12 mouse cellular contexts compared by ENCODE assay signal in the genomic region with DNA sequence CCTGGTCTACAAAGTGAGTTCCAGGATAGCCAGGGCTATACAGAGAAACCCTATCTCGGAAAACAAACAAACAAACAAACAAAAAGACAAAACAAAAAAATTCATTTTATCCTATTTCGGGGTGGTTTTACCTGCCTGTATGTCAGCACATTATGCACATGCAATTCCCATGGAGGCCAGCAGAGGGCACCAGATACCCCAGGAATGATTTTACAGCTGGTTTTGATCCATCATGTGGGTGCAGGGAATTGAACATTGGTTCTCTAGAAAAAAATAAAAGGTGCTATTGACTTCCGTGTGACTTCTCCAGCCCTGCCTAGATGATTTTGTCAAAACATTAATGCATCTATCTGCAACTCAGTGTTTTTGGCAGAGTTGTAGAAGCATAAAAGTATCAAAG.
DNase-seq lines count a peak whose midpoint lies in the region; ATAC-seq and TF ChIP-seq lines count a peak whose summit lies in the region.
"Had no signal": no experiment of that assay in that cellular context is flagged by ENCODE, and none has a peak within 500 bp of the region (broad histone marks: within the 10 kb centered on the region; RNA-seq: fewer than 3 reads in every experiment).

No protein-coding gene starts in this region.

- peaks cover 9% of the 10 kb centered on the region for H3K4me1 ChIP-seq in heart, postnatal 0 days (ENCODE audit: control insufficient read depth, insufficient read depth)
- H3K4me1 ChIP-seq in midbrain, postnatal 0 days (ENCODE audit: insufficient read depth, low read length) = 0 out of 2 replicates have a peak, but pooled peaks cover 4% of the 10 kb centered on the region
- no peaks in the 10 kb centered on the region for H3K4me1 ChIP-seq in midbrain, embryonic 15.5 days
- no peaks in the 10 kb centered on the region for H3K4me1 ChIP-seq in bone marrow, adult 2 months (ENCODE audit: control insufficient read depth, insufficient read depth, low read length)
- 0 out of 2 replicates have a peak, but pooled peaks cover 7% of the 10 kb centered on the region for H3K4me1 ChIP-seq in forebrain, embryonic 15.5 days

- 98% methylated on average over 3 of the region's 3 CpGs for WGBS in heart, postnatal 0 days
- WGBS in midbrain, postnatal 0 days = 99% methylated on average over 3 of the region's 3 CpGs
- 95% methylated on average over 3 of the region's 3 CpGs for WGBS in midbrain, embryonic 15.5 days
- 76% methylated on average over 3 of the region's 3 CpGs for WGBS in bone marrow, adult 2 months
- WGBS in forebrain, embryonic 15.5 days = 94% methylated on average over 3 of the region's 3 CpGs

- no peak for DNase-seq in heart, postnatal 0 days (ENCODE audit: low spot score)
- DNase-seq in heart, postnatal 36 days = no peak
- no peak for DNase-seq in midbrain, postnatal 0 days (ENCODE audit: low spot score)
- DNase-seq in thymus, postnatal 0 days (ENCODE audit: low spot score) = peak; percentile 3
- no peak for DNase-seq in embryo, embryonic 11 days
- DNase-seq: cerebellum, adult 11-12 months; retina, postnatal 1 day had no signal

- H3K27me3 ChIP-seq in heart, postnatal 0 days (ENCODE audit: control insufficient read depth, insufficient read depth, low read length) = no peaks in the 10 kb centered on the region
- H3K27me3 ChIP-seq in midbrain, postnatal 0 days (ENCODE audit: insufficient read depth, low read length) = no peaks in the 10 kb centered on the region
- H3K27me3 ChIP-seq in midbrain, embryonic 15.5 days (replicated peaks) = no peaks in the 10 kb centered on the region
- H3K27me3 ChIP-seq in forebrain, embryonic 15.5 days = no peaks in the 10 kb centered on the region
- H3K27me3 ChIP-seq: lung, embryonic 15.5 days had no signal

- no peaks in the 10 kb centered on the region for H3K9me3 ChIP-seq in heart, postnatal 0 days (replicated peaks; ENCODE audit: control insufficient read depth, low read length)
- no peaks in the 10 kb centered on the region for H3K9me3 ChIP-seq in midbrain, postnatal 0 days (ENCODE audit: low read length)
- no peaks in the 10 kb centered on the region for H3K9me3 ChIP-seq in midbrain, embryonic 15.5 days
- H3K9me3 ChIP-seq in forebrain, embryonic 15.5 days = no peaks in the 10 kb centered on the region
- H3K9me3 ChIP-seq: lung, embryonic 15.5 days had no signal

- no peak overlapping the region for H3K27ac ChIP-seq in heart, postnatal 0 days (ENCODE audit: low read depth)
- no peak overlapping the region for H3K27ac ChIP-seq in midbrain, postnatal 0 days (ENCODE audit: low read depth, low read length)
- H3K27ac ChIP-seq in midbrain, embryonic 15.5 days = no peak overlapping the region
- no peak overlapping the region for H3K27ac ChIP-seq in bone marrow, adult 2 months (ENCODE audit: control insufficient read depth, insufficient read depth, low read depth, low read length, poor library complexity)
- no peak overlapping the region for H3K27ac ChIP-seq in forebrain, embryonic 15.5 days (replicated peaks)
- H3K27ac ChIP-seq: hindbrain, embryonic 10.5 days had no signal

- H3K4me3 ChIP-seq in heart, postnatal 0 days (ENCODE audit: low read depth, low read length) = no peak overlapping the region
- no peak overlapping the region for H3K4me3 ChIP-seq in midbrain, postnatal 0 days (ENCODE audit: low read depth, low read length)
- H3K4me3 ChIP-seq in midbrain, embryonic 15.5 days = no peak overlapping the region
- no peak overlapping the region for H3K4me3 ChIP-seq in bone marrow, adult 2 months (replicated peaks; ENCODE audit: control insufficient read depth, low read depth, low read length)
- H3K4me3 ChIP-seq in forebrain, embryonic 15.5 days = no peak overlapping the region
- H3K4me3 ChIP-seq: hindbrain, embryonic 10.5 days; lung, embryonic 15.5 days had no signal

- no peak overlapping the region for H3K9ac ChIP-seq in heart, postnatal 0 days (replicated peaks; ENCODE audit: low read depth, low read length)
- H3K9ac ChIP-seq in midbrain, postnatal 0 days (replicated peaks; ENCODE audit: low read length, poor library complexity, severe bottlenecking) = no peak overlapping the region
- no peak overlapping the region for H3K9ac ChIP-seq in midbrain, embryonic 15.5 days
- H3K9ac ChIP-seq in forebrain, embryonic 15.5 days (replicated peaks) = no peak overlapping the region
- H3K9ac ChIP-seq: lung, embryonic 15.5 days had no signal

- TF ChIP-seq EP300 in heart, postnatal 0 days (IDR thresholded peaks at IDR 0.05; ENCODE audit: low read depth) = no peak

- H3K36me3 ChIP-seq in heart, postnatal 0 days (replicated peaks; ENCODE audit: control insufficient read depth, insufficient read depth, low read length) = no peaks in the 10 kb centered on the region
- no peaks in the 10 kb centered on the region for H3K36me3 ChIP-seq in midbrain, postnatal 0 days (ENCODE audit: insufficient read depth, low read length)
- H3K36me3 ChIP-seq in midbrain, embryonic 15.5 days (replicated peaks) = no peaks in the 10 kb centered on the region
- H3K36me3 ChIP-seq in forebrain, embryonic 15.5 days = no peaks in the 10 kb centered on the region
- H3K36me3 ChIP-seq: hindbrain, embryonic 10.5 days; lung, embryonic 15.5 days had no signal

- TF ChIP-seq POLR2A in bone marrow, adult 2 months (IDR thresholded peaks at IDR 0.05; ENCODE audit: borderline replicate concordance, control insufficient read depth, low read depth, low read length) = no peak

- H3K4me2 ChIP-seq in heart, postnatal 0 days (ENCODE audit: low read depth, low read length) = no peak overlapping the region
- no peak overlapping the region for H3K4me2 ChIP-seq in midbrain, postnatal 0 days (ENCODE audit: low read depth, low read length, poor library complexity, severe bottlenecking)
- no peak overlapping the region for H3K4me2 ChIP-seq in midbrain, embryonic 15.5 days
- H3K4me2 ChIP-seq in forebrain, embryonic 15.5 days (replicated peaks) = no peak overlapping the region
- H3K4me2 ChIP-seq: lung, embryonic 15.5 days had no signal

- no peak for ATAC-seq in heart, postnatal 0 days (ENCODE audit: insufficient read depth, low read depth)
- no peak for ATAC-seq in midbrain, postnatal 0 days (ENCODE audit: low FRiP score)
- no peak for ATAC-seq in midbrain, embryonic 15.5 days (replicated peaks)
- ATAC-seq in forebrain, embryonic 15.5 days (replicated peaks) = no peak

- intact Hi-C loops in heart, postnatal 36 days (cut with DNase I) = loop anchor here (5.0 kb wide), 1 partner anchor 95 kb away; the partner anchor contains the start of gene Plxdc2

- 0 out of 2 replicates have a peak, but pooled peaks have one; percentile 16 for TF ChIP-seq CTCF in heart, postnatal 0 days (IDR thresholded peaks at IDR 0.05; ENCODE audit: low read depth)
- peak; percentile 54 for TF ChIP-seq CTCF in midbrain, postnatal 0 days (IDR thresholded peaks at IDR 0.05)
- peak; percentile 36; the same call in 1 of the 2 replicates for TF ChIP-seq CTCF in bone marrow, adult 2 months (IDR thresholded peaks at IDR 0.05; ENCODE audit: control insufficient read depth, insufficient read depth, low read length)
